Mouse (Mus musculus): ENCODE measurements around the gene Grb10. TPM values are rescaled to one million over a fixed set of nuclear protein-coding genes. Genes with fewer than 3 reads are reported as not detected.

The Grb10 gene
- 7.2 and 27.6 TPM in 2 replicates for polyA plus RNA-seq (2012; ENCODE audit: insufficient read depth, low replicate concordance)

GRCm38 (mm10) chr11:12038470-12038985 is at the start of gene Grb10:
Gene Grb10 (minus strand): TSS chr11:12038683.
- Histone ChIP-seq H3K9me3 (no peaks in the 10 kb centered on the region), H3K4me1 (peaks cover 14% of the 10 kb centered on the region), H3K4me3 (replicated peaks) (peak within 1 kb of the TSS; percentile 93), H3K27me3 (replicated peaks) (peaks cover 77% of the 10 kb centered on the region), H3K36me3 (replicated peaks; ENCODE audit: low read length) (no peaks in the 10 kb centered on the region)
- no peak for TF ChIP-seq FLI1 (IDR thresholded peaks at IDR 0.05; ENCODE audit: low read length)
- TF ChIP-seq GATA1 (IDR thresholded peaks at IDR 0.05; ENCODE audit: borderline replicate concordance, low read length), result no peak

GRCm38 (mm10) chr11:12081638-12082037 is 43.2 kb upstream of the Grb10 start:
- Histone ChIP-seq H3K27me3 (replicated peaks) (no peaks in the 10 kb centered on the region), H3K9me3 (no peaks in the 10 kb centered on the region), H3K4me1 (no peaks in the 10 kb centered on the region), H3K4me3 (replicated peaks) (no peak overlapping the region), H3K36me3 (replicated peaks; ENCODE audit: low read length) (no peaks in the 10 kb centered on the region)
- TF ChIP-seq GATA1 (IDR thresholded peaks at IDR 0.05; ENCODE audit: borderline replicate concordance, low read length), result no peak
- no peak for TF ChIP-seq FLI1 (IDR thresholded peaks at IDR 0.05; ENCODE audit: low read length)

- Histone ChIP-seq H3K9me3 (no peaks in the 10 kb centered on the region), H3K27me3 (replicated peaks) (no peaks in the 10 kb centered on the region), H3K4me3 (replicated peaks) (no peak overlapping the region), H3K36me3 (replicated peaks; ENCODE audit: low read length) (no peaks in the 10 kb centered on the region), H3K4me1 (no peaks in the 10 kb centered on the region)
- TF ChIP-seq FLI1 (IDR thresholded peaks at IDR 0.05; ENCODE audit: low read length) (no peak), GATA1 (IDR thresholded peaks at IDR 0.05; ENCODE audit: borderline replicate concordance, low read length) (no peak)
These were observed 40.7 kb upstream of the Grb10 start for GRCm38 (mm10) chr11:12079231-12079630.

GRCm38 (mm10) chr11:12075449-12075848 is 37.0 kb upstream of the Grb10 start:
- peaks cover 9% of the 10 kb centered on the region for H3K4me1 ChIP-seq
- no peaks in the 10 kb centered on the region for H3K27me3 ChIP-seq (replicated peaks)
- no peak overlapping the region for H3K4me3 ChIP-seq (replicated peaks)

GRCm38 (mm10) chr11:12073394-12074226 is 35.1 kb upstream of the Grb10 start:
- Histone ChIP-seq H3K36me3 (replicated peaks; ENCODE audit: low read length) (no peaks in the 10 kb centered on the region), H3K4me1 (peaks cover 9% of the 10 kb centered on the region), H3K27me3 (replicated peaks) (no peaks in the 10 kb centered on the region), H3K9me3 (no peaks in the 10 kb centered on the region), H3K4me3 (replicated peaks) (no peak overlapping the region)
- TF ChIP-seq FLI1 (IDR thresholded peaks at IDR 0.05; ENCODE audit: low read length), result no peak
- TF ChIP-seq GATA1 (IDR thresholded peaks at IDR 0.05; ENCODE audit: borderline replicate concordance, low read length), result no peak

More at GRCm38 (mm10) chr11:12075449-12075848, 37.0 kb upstream of the Grb10 start:
- no peaks in the 10 kb centered on the region for H3K36me3 ChIP-seq (replicated peaks; ENCODE audit: low read length)
- no peaks in the 10 kb centered on the region for H3K9me3 ChIP-seq
- TF ChIP-seq GATA1 (IDR thresholded peaks at IDR 0.05; ENCODE audit: borderline replicate concordance, low read length) (no peak), FLI1 (IDR thresholded peaks at IDR 0.05; ENCODE audit: low read length) (no peak)

GRCm38 (mm10) chr11:12072322-12072721 is 33.8 kb upstream of the Grb10 start:
- H3K4me3 ChIP-seq (replicated peaks), result no peak overlapping the region
- no peaks in the 10 kb centered on the region for H3K36me3 ChIP-seq (replicated peaks; ENCODE audit: low read length)
- H3K4me1 ChIP-seq, result peaks cover 9% of the 10 kb centered on the region
- TF ChIP-seq GATA1 (IDR thresholded peaks at IDR 0.05; ENCODE audit: borderline replicate concordance, low read length), result no peak
- no peak for TF ChIP-seq FLI1 (IDR thresholded peaks at IDR 0.05; ENCODE audit: low read length)
- no peaks in the 10 kb centered on the region for H3K27me3 ChIP-seq (replicated peaks)
- no peaks in the 10 kb centered on the region for H3K9me3 ChIP-seq

GRCm38 (mm10) chr11:12059005-12059404 is 20.5 kb upstream of the Grb10 start:
- TF ChIP-seq GATA1 (IDR thresholded peaks at IDR 0.05; ENCODE audit: borderline replicate concordance, low read length) (no peak), FLI1 (IDR thresholded peaks at IDR 0.05; ENCODE audit: low read length) (no peak)
- H3K9me3 ChIP-seq, result no peaks in the 10 kb centered on the region
- no peaks in the 10 kb centered on the region for H3K4me1 ChIP-seq
- H3K4me3 ChIP-seq (replicated peaks), result no peak overlapping the region
- H3K36me3 ChIP-seq (replicated peaks; ENCODE audit: low read length), result no peaks in the 10 kb centered on the region
- H3K27me3 ChIP-seq (replicated peaks), result peaks cover 21% of the 10 kb centered on the region

GRCm38 (mm10) chr11:12048547-12049327 is 10.3 kb upstream of the Grb10 start:
- peaks cover 30% of the 10 kb centered on the region for H3K27me3 ChIP-seq (replicated peaks)
- H3K36me3 ChIP-seq (replicated peaks; ENCODE audit: low read length), result no peaks in the 10 kb centered on the region
- TF ChIP-seq GATA1 (IDR thresholded peaks at IDR 0.05; ENCODE audit: borderline replicate concordance, low read length), result no peak
- no peak for TF ChIP-seq FLI1 (IDR thresholded peaks at IDR 0.05; ENCODE audit: low read length)
- H3K4me1 ChIP-seq, result no peaks in the 10 kb centered on the region; the same call in 1 of the 2 replicates
- no peak overlapping the region for H3K4me3 ChIP-seq (replicated peaks)
- no peaks in the 10 kb centered on the region for H3K9me3 ChIP-seq

- Histone ChIP-seq H3K4me3 (replicated peaks) (no peak overlapping the region), H3K9me3 (no peaks in the 10 kb centered on the region), H3K36me3 (replicated peaks; ENCODE audit: low read length) (no peaks in the 10 kb centered on the region), H3K27me3 (replicated peaks) (peaks cover 30% of the 10 kb centered on the region), H3K4me1 (no peaks in the 10 kb centered on the region; the same call in 1 of the 2 replicates)
- TF ChIP-seq FLI1 (IDR thresholded peaks at IDR 0.05; ENCODE audit: low read length) (no peak), GATA1 (IDR thresholded peaks at IDR 0.05; ENCODE audit: borderline replicate concordance, low read length) (no peak)
These were observed 9.7 kb upstream of the Grb10 start for GRCm38 (mm10) chr11:12048135-12048534.

Data from megakaryocyte, embryonic 14.5 days (primary cell).